Mouse (Mus musculus) T-cell, adult 2 months (primary cell): Measurements from ENCODE around the gene Rabl6.

Experiments used
- DNase-seq: peaks from one replicate; pipeline ENCODE4 v3.0.0; 2022; ENCODE audit warnings: low spot score

The Rabl6 gene

GRCm38 (mm10) chr2:25591863-25592262, 16.5 kb downstream of the Rabl6 start:
- peak; percentile 15 for DNase-seq

GRCm38 (mm10) chr2:25588227-25588907, 20.0 kb downstream of the Rabl6 start:
- DNase-seq, result no peak

- DNase-seq, result no peak
Observed at GRCm38 (mm10) chr2:25587290-25587689, 21.0 kb downstream of the Rabl6 start.

- DNase-seq, result no peak
Observed at GRCm38 (mm10) chr2:25585601-25586000, 22.7 kb downstream of the Rabl6 start.

- no peak for DNase-seq
Observed at GRCm38 (mm10) chr2:25584856-25585255, 23.5 kb downstream of the Rabl6 start.

- DNase-seq, result no peak
Observed at GRCm38 (mm10) chr2:25584152-25584551, 24.2 kb downstream of the Rabl6 start.

GRCm38 (mm10) chr2:25583571-25583970, 24.8 kb downstream of the Rabl6 start:
- DNase-seq, result no peak

- no peak for DNase-seq
Observed at GRCm38 (mm10) chr2:25583120-25583481, 25.2 kb downstream of the Rabl6 start.

GRCm38 (mm10) chr2:25582466-25583119, 25.7 kb downstream of the Rabl6 start:
- DNase-seq, result no peak

- DNase-seq, result no peak
Observed at GRCm38 (mm10) chr2:25581901-25582301, 26.4 kb downstream of the Rabl6 start.

GRCm38 (mm10) chr2:25581294-25581864, 26.9 kb downstream of the Rabl6 start, which contains the start of gene Ajm1:
Gene Ajm1 (minus strand): TSS chr2:25581757.
- peak; percentile 74 for DNase-seq

- DNase-seq, result no peak
Observed at GRCm38 (mm10) chr2:25580621-25581101, 27.7 kb downstream of the Rabl6 start.

- peak; percentile 66 for DNase-seq
Observed at GRCm38 (mm10) chr2:25579737-25580460, 28.4 kb downstream of the Rabl6 start.

- DNase-seq, result no peak
Observed at GRCm38 (mm10) chr2:25578796-25579736, 29.3 kb downstream of the Rabl6 start.

GRCm38 (mm10) chr2:25577951-25578795, 30.1 kb downstream of the Rabl6 start:
- DNase-seq, result no peak

GRCm38 (mm10) chr2:25576965-25577891, 31.1 kb downstream of the Rabl6 start:
- DNase-seq, result peak; percentile 36

- DNase-seq, result no peak
Observed at GRCm38 (mm10) chr2:25576028-25576850, 32.1 kb downstream of the Rabl6 start.

- DNase-seq, result peak; percentile 26
Observed at GRCm38 (mm10) chr2:25575432-25576027, 32.8 kb downstream of the Rabl6 start.
